Mouse (Mus musculus): ENCODE data around the gene Kat2a. TPM values are rescaled to one million over a fixed set of nuclear protein-coding genes. Genes with fewer than 3 reads are reported as not detected.

Gene Kat2a
- total and polyA plus RNA-seq, 3 experiments, result 59.6 to 143 (median 63.7) TPM

GRCm38 (mm10) chr11:100730477-100731205 is 18.4 kb upstream of the Kat2a start:
- no peak overlapping the region for H3K9ac ChIP-seq (ENCODE audit: control insufficient read depth, low read depth, low read length, poor library complexity, severe bottlenecking)
- DNase-seq (ENCODE audit: low read depth, low spot score), result no peak
- H3K9me3 ChIP-seq (replicated peaks; ENCODE audit: insufficient read depth, low read length), result no peaks in the 10 kb centered on the region
- H3K27ac ChIP-seq (ENCODE audit: control insufficient read depth, low read depth, low read length), result no peak overlapping the region
- peaks cover 86% of the 10 kb centered on the region for H3K79me2 ChIP-seq (ENCODE audit: control insufficient read depth, insufficient read depth, low read length, poor library complexity)
- no peak for TF ChIP-seq MAFK (IDR thresholded peaks at IDR 0.05; ENCODE audit: borderline replicate concordance, low read depth, low read length)
- no peak for TF ChIP-seq NRF1 (IDR thresholded peaks at IDR 0.05; ENCODE audit: insufficient read depth, low read depth, low read length, poor library complexity, severe bottlenecking)
- no peak for TF ChIP-seq MAX (IDR thresholded peaks at IDR 0.05; ENCODE audit: low read length)
- no peaks in the 10 kb centered on the region for H3K27me3 ChIP-seq (ENCODE audit: control insufficient read depth in 1 of 2, insufficient read depth in 2 of 2, low read length in 2 of 2)
- no peak overlapping the region for H3K4me3 ChIP-seq (ENCODE audit: control insufficient read depth in 1 of 2, insufficient read depth in 1 of 2, low read depth in 2 of 2, low read length in 2 of 2)
- peaks cover 11 to 54% of the 10 kb centered on the region in 2 experiments for H3K36me3 ChIP-seq (ENCODE audit: control insufficient read depth in 1 of 2, insufficient read depth in 2 of 2, low read length in 2 of 2)
- peaks cover 8 to 33% of the 10 kb centered on the region in 2 experiments for H3K4me1 ChIP-seq (ENCODE audit: control insufficient read depth in 1 of 2, insufficient read depth in 2 of 2, low read length in 2 of 2)

- Histone ChIP-seq H3K27me3 (ENCODE audit: control insufficient read depth in 1 of 2, insufficient read depth in 2 of 2, low read length in 2 of 2) (no peaks in the 10 kb centered on the region), H3K36me3 (ENCODE audit: control insufficient read depth in 1 of 2, insufficient read depth in 2 of 2, low read length in 2 of 2) (peaks cover 14 to 56% of the 10 kb centered on the region in 2 experiments), H3K4me1 (ENCODE audit: control insufficient read depth in 1 of 2, insufficient read depth in 2 of 2, low read length in 2 of 2) (peaks cover 12 to 33% of the 10 kb centered on the region in 2 experiments), H3K9ac (ENCODE audit: control insufficient read depth, low read depth, low read length, poor library complexity, severe bottlenecking) (no peak overlapping the region), H3K79me2 (ENCODE audit: control insufficient read depth, insufficient read depth, low read length, poor library complexity) (peaks cover 84% of the 10 kb centered on the region), H3K9me3 (replicated peaks; ENCODE audit: insufficient read depth, low read length) (no peaks in the 10 kb centered on the region), H3K4me3 (ENCODE audit: control insufficient read depth in 1 of 2, insufficient read depth in 1 of 2, low read depth in 2 of 2, low read length in 2 of 2) (no peak overlapping the region), H3K27ac (ENCODE audit: control insufficient read depth, low read depth, low read length) (no peak overlapping the region)
- TF ChIP-seq MYB (IDR thresholded peaks at IDR 0.05; ENCODE audit: low read depth, low read length) (no peak), ZMIZ1 (IDR thresholded peaks at IDR 0.05; ENCODE audit: low read depth, low read length) (no peak), MYC (IDR thresholded peaks at IDR 0.05; ENCODE audit: low read depth, low read length) (no peak), CHD2 (IDR thresholded peaks at IDR 0.05; ENCODE audit: low read length) (no peak), POLR2AphosphoS5 (IDR thresholded peaks at IDR 0.05; ENCODE audit: borderline replicate concordance, low read depth, low read length) (no peak), MXI1 (IDR thresholded peaks at IDR 0.05; ENCODE audit: low read depth, low read length) (no peak), RCOR1 (IDR thresholded peaks at IDR 0.05; ENCODE audit: low read depth, low read length) (no peak), E2F4 (IDR thresholded peaks at IDR 0.05; ENCODE audit: borderline replicate concordance, low read depth, low read length) (0 out of 2 replicates have a peak, but pooled peaks have one; percentile 52)
- DNase-seq (ENCODE audit: low read depth, low spot score), result peak; percentile 61
Observed at GRCm38 (mm10) chr11:100729976-100730375, 17.7 kb upstream of the Kat2a start.

GRCm38 (mm10) chr11:100728601-100729000 is 16.3 kb upstream of the Kat2a start:
- H3K36me3 ChIP-seq (ENCODE audit: control insufficient read depth in 1 of 2, insufficient read depth in 2 of 2, low read length in 2 of 2), result peaks cover 22 to 58% of the 10 kb centered on the region in 2 experiments
- TF ChIP-seq MAZ (IDR thresholded peaks at IDR 0.05; ENCODE audit: low read depth, low read length) (no peak), POLR2A (IDR thresholded peaks at IDR 0.05; ENCODE audit: control insufficient read depth in 1 of 2, insufficient read depth in 1 of 2, low read depth in 1 of 2, low read length in 2 of 2, poor library complexity in 1 of 2) (no peak), HCFC1 (IDR thresholded peaks at IDR 0.05; ENCODE audit: low read depth, low read length) (no peak), ZMIZ1 (IDR thresholded peaks at IDR 0.05; ENCODE audit: low read depth, low read length) (no peak), MAX (IDR thresholded peaks at IDR 0.05; ENCODE audit: low read length) (no peak), JUND (IDR thresholded peaks at IDR 0.05; ENCODE audit: low read depth, low read length) (no peak), KAT2A (conservative IDR thresholded peaks at IDR 0.05; ENCODE audit: low read depth, low read length) (no peak), USF1 (IDR thresholded peaks at IDR 0.05; ENCODE audit: low read depth, low read length) (no peak), RAD21 (IDR thresholded peaks at IDR 0.05; ENCODE audit: low read depth, low read length) (no peak), TBP (IDR thresholded peaks at IDR 0.05; ENCODE audit: low read depth, low read length) (no peak), TAL1 (IDR thresholded peaks at IDR 0.05; ENCODE audit: low read length) (no peak), SMC3 (IDR thresholded peaks at IDR 0.05; ENCODE audit: low read depth, low read length) (no peak), NELFE (IDR thresholded peaks at IDR 0.05; ENCODE audit: low read depth, low read length) (no peak), ELF1 (IDR thresholded peaks at IDR 0.05; ENCODE audit: low read depth, low read length) (no peak)

More at GRCm38 (mm10) chr11:100728601-100729000, 16.3 kb upstream of the Kat2a start:
- no peak for DNase-seq (ENCODE audit: low read depth, low spot score)
- Histone ChIP-seq H3K4me1 (ENCODE audit: control insufficient read depth in 1 of 2, insufficient read depth in 2 of 2, low read length in 2 of 2) (peaks cover 20 to 37% of the 10 kb centered on the region in 2 experiments), H3K9me3 (replicated peaks; ENCODE audit: insufficient read depth, low read length) (no peaks in the 10 kb centered on the region), H3K27me3 (ENCODE audit: control insufficient read depth in 1 of 2, insufficient read depth in 2 of 2, low read length in 2 of 2) (no peaks in the 10 kb centered on the region), H3K27ac (ENCODE audit: control insufficient read depth, low read depth, low read length) (no peak overlapping the region), H3K9ac (ENCODE audit: control insufficient read depth, low read depth, low read length, poor library complexity, severe bottlenecking) (no peak overlapping the region), H3K4me3 (ENCODE audit: control insufficient read depth in 1 of 2, insufficient read depth in 1 of 2, low read depth in 2 of 2, low read length in 2 of 2) (no peak overlapping the region), H3K79me2 (ENCODE audit: control insufficient read depth, insufficient read depth, low read length, poor library complexity) (peaks cover 82% of the 10 kb centered on the region)

Data from MEL (cell line).